Mouse (Mus musculus): ENCODE results near the gene Olfr463. TPM values are rescaled to one million over a fixed set of nuclear protein-coding genes. Genes with fewer than 3 reads are reported as not detected.

Olfr463 gene
- polyA plus RNA-seq (2012; rRNA removed; ENCODE audit: low replicate concordance), result not detected in 2 replicates

GRCm38 (mm10) chr11:87897287-87897686 is at the start of gene Olfr463:
Gene Olfr463, minus strand, starts transcription at chr11:87897387.

GRCm38 (mm10) chr11:87920966-87921365 is 23.8 kb upstream of the Olfr463 start, which contains the start of gene Olfr464:
Gene Olfr464, minus strand, starts transcription at chr11:87920967.

GRCm38 (mm10) chr11:87892168-87892567 is 5.0 kb downstream of the Olfr463 start, which contains the start of gene Olfr462:
Gene Olfr462, minus strand, starts transcription at chr11:87892268.

GRCm38 (mm10) chr11:87875436-87875835 is 21.8 kb downstream of the Olfr463 start, which contains the start of gene Epx:
Gene Epx, minus strand, starts transcription at chr11:87875536.

GRCm38 (mm10) chr11:87852690-87853596 is 44.2 kb downstream of the Olfr463 start, which contains the start of gene Mks1:
Gene Mks1, plus strand, starts transcription at chr11:87853215.

Other genes with a start within 250 kb of the Olfr463 start
- gene Rnf43, start 234.7 kb downstream of the Olfr463 start, polyA plus RNA-seq (2012; rRNA removed; ENCODE audit: low replicate concordance), result 0.42 and 11.4 TPM in 2 replicates
- gene Supt4a, start 159.8 kb downstream of the Olfr463 start, polyA plus RNA-seq (2012; rRNA removed; ENCODE audit: low replicate concordance), result 88.8 and 95.3 TPM in 2 replicates
- gene Tspoap1, start 136.8 kb downstream of the Olfr463 start, polyA plus RNA-seq (2012; rRNA removed; ENCODE audit: low replicate concordance), result 0.62 and 11.0 TPM in 2 replicates
- 0.52 and 1.3 TPM in 2 replicates for gene Mpo, start 103.8 kb downstream of the Olfr463 start, polyA plus RNA-seq (2012; rRNA removed; ENCODE audit: low replicate concordance)
- 0.04 and 0.27 TPM in 2 replicates for gene Lpo, start 69.1 kb downstream of the Olfr463 start, polyA plus RNA-seq (2012; rRNA removed; ENCODE audit: low replicate concordance)
- 12.7 and 22.3 TPM in 2 replicates for gene Mks1, start 44.2 kb downstream of the Olfr463 start, polyA plus RNA-seq (2012; rRNA removed; ENCODE audit: low replicate concordance)
- 0.36 TPM in 1 of 2 replicates, not detected in the other for gene Epx, start 21.9 kb downstream of the Olfr463 start, polyA plus RNA-seq (2012; rRNA removed; ENCODE audit: low replicate concordance)
- gene Olfr462, start 5.1 kb downstream of the Olfr463 start, polyA plus RNA-seq (2012; rRNA removed; ENCODE audit: low replicate concordance), result not detected in 2 replicates
- not detected in 2 replicates for gene Olfr464, start 23.6 kb upstream of the Olfr463 start, polyA plus RNA-seq (2012; rRNA removed; ENCODE audit: low replicate concordance)
- gene Dynll2, start 90.1 kb upstream of the Olfr463 start, polyA plus RNA-seq (2012; rRNA removed; ENCODE audit: low replicate concordance), result 99.5 and 124 TPM in 2 replicates
- 76.9 and 142 TPM in 2 replicates for gene Srsf1, start 150.0 kb upstream of the Olfr463 start, polyA plus RNA-seq (2012; rRNA removed; ENCODE audit: low replicate concordance)
- gene Vezf1, start 170.9 kb upstream of the Olfr463 start, polyA plus RNA-seq (2012; rRNA removed; ENCODE audit: low replicate concordance), result 18.1 and 30.4 TPM in 2 replicates
- 46.1 and 52.8 TPM in 2 replicates for gene Cuedc1, start 200.7 kb upstream of the Olfr463 start, polyA plus RNA-seq (2012; rRNA removed; ENCODE audit: low replicate concordance)